Mouse (Mus musculus) left cerebral cortex, postnatal 25 days (tissue): Measurements from ENCODE around the gene Smarcd3. TPM values are rescaled to one million over a fixed set of nuclear protein-coding genes. Genes with fewer than 3 reads are reported as not detected.

Source experiments
- DNase-seq, 2 experiments: peaks; one replicate each; pipeline ENCODE4 v3.0.0; 2022; ENCODE audit warnings: low spot score in 2 of 2, mixed read lengths in 1 of 2
- intact Hi-C: fragments of 180-260 bp; cut with DNase I; formaldehyde crosslinking; loops from one replicate; pipeline ENCODE4 v1.15.1; 2025
- total RNA-seq, 2 experiments: library from RNA; stranded (reverse); gene quantifications; 2 replicates each; pipeline ENCODE4 v1.2.3; 2021

Gene Smarcd3
- 100 to 1,000 TPM in 1 of 2 experiments, 10 to 100 TPM in 1; 93.4 to 105 TPM for total RNA-seq

DNA sequence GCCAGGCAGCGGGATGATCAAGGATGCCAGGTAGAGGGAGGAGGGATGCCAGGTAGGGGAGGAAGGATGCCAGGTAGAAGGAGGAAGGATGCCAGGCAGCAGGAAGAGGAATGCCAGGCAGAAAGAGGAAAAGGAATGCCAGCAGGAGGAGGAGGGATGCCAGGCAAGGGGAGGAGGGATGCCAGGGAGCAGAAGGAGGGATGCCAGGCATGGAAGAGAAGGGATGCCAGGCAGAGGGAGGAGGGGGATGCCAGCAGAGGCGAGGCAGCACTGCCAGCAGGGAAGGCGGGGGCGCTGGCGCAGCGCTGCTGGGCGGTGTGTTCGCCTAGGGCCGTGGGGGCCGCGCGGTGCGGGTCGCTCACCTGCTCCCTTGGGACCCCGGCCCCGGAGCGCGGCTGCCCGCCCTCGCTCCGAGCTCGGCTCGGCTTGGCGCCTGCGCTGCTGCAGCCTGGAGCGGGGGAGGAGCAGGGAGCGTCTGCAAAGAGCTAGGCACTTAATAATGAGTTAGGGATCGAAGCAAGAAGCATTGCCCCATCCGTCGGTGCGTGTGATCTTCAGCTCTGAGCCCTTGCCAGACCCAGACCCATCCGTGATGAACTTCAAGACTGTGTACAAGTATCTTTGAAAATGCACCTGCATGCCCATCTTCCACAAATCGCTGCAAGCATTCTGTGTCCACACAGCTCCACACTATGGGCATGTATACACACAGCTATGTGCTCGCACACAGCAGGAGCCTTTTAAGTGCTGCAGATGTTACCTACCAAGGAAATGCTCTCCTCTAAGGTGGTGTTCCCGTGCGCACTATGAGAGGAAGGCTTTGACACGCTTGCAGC is at the start of gene Smarcd3:
TSS of gene Smarcd3 (minus strand) at position 426 of the 836 bp plus-strand sequence.
- peak; percentile 81 to 84 for DNase-seq
- intact Hi-C loops: no loop called here

GRCm38 (mm10) chr5:24661457-24661856 is 37.2 kb upstream of the Smarcd3 start:
- DNase-seq: no peak
- intact Hi-C loops: no loop called here

DNA sequence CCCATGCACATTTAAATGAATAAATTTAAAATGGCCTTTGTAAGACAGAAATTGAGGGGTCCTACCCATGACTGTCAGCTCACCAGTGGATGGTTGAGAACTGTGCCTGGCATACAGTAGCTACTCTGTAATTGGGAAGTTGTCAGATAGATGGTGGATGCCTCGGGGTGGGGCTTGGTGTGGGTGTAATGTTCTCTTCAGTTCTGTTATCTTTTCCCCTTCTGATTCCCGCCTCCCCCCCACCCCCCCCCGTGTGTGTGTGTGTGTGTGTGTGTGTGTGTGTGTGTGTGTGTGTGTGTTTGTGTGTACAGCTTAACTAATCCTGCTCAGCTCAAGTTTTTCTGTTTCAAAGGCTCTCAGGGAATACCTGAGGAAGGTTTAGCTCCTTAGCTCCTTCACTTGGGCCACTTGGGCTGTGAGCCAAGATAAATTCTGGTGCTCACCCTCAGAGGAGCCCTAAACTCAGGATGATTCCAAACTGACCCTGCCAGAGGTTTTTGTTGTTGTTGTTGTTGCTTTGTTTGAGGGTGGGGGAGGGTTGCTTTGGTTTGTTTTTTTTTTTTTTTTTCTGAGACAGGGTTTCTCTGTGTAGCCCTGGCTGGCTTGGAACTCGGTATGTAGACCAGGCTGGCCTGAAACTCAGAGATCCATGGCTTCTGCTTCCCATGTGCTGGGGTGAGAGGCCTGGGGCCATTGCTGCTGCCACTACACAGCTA is 35.7 kb upstream of the Smarcd3 start:
- no peak for DNase-seq
- intact Hi-C loops: no loop called here

- peak; percentile 28 to 44 for DNase-seq
- intact Hi-C loops: no loop called here
Observed at GRCm38 (mm10) chr5:24657113-24657512, 32.9 kb upstream of the Smarcd3 start.

DNA sequence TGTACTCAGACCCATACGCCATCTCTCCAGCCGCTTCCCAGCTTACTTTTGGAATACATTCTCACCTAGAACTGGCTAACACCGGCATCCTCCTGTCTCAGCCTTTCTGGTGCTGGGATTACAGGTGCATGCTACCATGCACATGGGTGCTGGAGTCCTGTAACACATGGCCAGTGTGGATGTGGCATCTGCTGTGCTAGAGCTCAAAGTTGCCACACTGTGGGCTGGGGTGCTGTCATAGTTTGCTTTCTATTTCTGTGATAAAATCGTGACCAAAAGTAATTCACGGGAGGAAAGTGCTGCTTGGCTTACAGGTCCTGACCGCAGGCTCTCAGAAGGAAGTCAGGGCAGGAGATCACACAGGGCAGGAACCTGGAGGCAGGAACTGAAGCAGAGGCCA is 30.3 kb upstream of the Smarcd3 start:
- DNase-seq: no peak
- intact Hi-C loops: loop anchor here (5.0 kb wide), 2 partner anchors 122 to 142 kb away; no protein-coding TSS in a partner anchor

DNA sequence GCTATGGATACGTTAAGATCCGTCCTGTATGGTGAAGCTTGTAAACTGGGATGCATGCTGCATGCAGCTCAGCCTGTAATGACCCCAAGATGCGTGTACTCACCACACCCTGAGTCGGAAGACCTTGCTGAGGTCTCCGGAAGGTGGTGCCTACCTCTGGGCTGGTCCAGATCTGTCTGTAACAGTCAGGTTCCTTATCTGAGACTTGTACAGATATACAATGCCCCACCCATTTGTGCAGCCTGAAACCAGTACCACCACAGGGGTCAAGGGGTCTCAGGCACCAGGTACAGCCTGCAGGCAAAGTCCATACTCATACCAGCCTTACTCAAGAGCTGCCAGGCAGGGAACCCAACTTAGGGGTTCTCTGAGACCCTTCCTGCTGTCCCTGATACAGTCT is 28.6 kb upstream of the Smarcd3 start:
- intact Hi-C loops: loop anchor here (2.0 to 5.0 kb wide), 3 partner anchors 50 to 140 kb away; no protein-coding TSS in a partner anchor
- no peak for DNase-seq

GRCm38 (mm10) chr5:24651768-24652752 is 27.8 kb upstream of the Smarcd3 start:
- peak; percentile 89 to 91 for DNase-seq
- intact Hi-C loops: loop anchor here (2.0 to 5.0 kb wide), 3 partner anchors 49 to 140 kb away; no protein-coding TSS in a partner anchor

- DNase-seq: no peak
- intact Hi-C loops: loop anchor here (5.0 kb wide), 2 partner anchors 119 to 139 kb away; no protein-coding TSS in a partner anchor
Observed at GRCm38 (mm10) chr5:24651356-24651755, 27.1 kb upstream of the Smarcd3 start.

GRCm38 (mm10) chr5:24649701-24650100 is 25.5 kb upstream of the Smarcd3 start:
- intact Hi-C loops: loop anchor here (5.0 kb wide), 2 partner anchors 117 to 137 kb away; no protein-coding TSS in a partner anchor

GRCm38 (mm10) chr5:24649231-24649630 is 25.0 kb upstream of the Smarcd3 start:
- intact Hi-C loops: no loop called here
- DNase-seq: no peak

More at GRCm38 (mm10) chr5:24649701-24650100, 25.5 kb upstream of the Smarcd3 start:
- no peak for DNase-seq

GRCm38 (mm10) chr5:24645454-24645853 is 21.2 kb upstream of the Smarcd3 start:
- intact Hi-C loops: no loop called here
- DNase-seq: peak in 1 of 2 experiments; percentile 77

DNA sequence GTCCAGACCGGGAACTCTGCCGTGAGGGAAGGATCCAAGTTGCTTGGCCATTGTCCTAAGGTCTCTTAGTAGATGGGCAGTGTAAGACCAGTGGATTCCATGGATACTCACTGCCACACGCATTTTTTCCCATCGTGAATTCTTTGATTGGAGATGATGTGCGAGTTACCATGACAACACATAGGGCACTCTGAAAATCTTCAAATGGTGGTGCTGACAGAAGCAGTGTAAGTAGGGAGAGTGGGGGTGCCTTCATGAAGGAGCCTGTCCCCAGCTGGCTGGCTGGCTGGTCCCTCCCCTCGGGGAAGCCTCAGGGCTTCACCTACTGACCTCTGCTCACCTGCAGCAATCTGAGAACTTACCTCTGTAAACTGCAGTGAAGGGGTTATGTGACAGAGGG is 14.9 kb upstream of the Smarcd3 start:
- peak in 1 of 2 experiments; percentile 35 for DNase-seq

GRCm38 (mm10) chr5:24638131-24638530 is 13.9 kb upstream of the Smarcd3 start:
- no peak for DNase-seq
- intact Hi-C loops: no loop called here

More for the DNA sequence above, 14.9 kb upstream of the Smarcd3 start:
- intact Hi-C loops: no loop called here

DNA sequence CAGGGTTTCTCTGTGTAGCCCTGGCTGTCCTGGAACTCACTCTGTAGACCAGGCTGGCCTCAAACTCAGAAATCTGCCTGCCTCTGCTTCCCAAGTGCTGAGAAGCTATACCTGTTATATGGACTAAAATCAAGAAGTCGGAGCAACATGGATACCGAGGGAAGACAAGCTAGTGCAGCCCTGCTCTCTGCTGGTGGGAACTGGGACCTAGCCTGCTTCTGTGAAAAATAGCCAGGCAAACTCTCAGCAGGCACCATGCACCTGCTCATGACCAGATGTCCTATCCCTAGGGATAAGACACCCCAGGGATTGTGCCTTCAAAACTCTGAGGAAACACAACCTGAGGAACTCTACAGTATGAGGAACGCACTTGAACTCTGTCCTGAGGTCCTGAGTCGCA is 12.8 kb upstream of the Smarcd3 start:
- DNase-seq: no peak
- intact Hi-C loops: no loop called here

GRCm38 (mm10) chr5:24635526-24636141 is 11.4 kb upstream of the Smarcd3 start:
- DNase-seq: no peak
- intact Hi-C loops: no loop called here

DNA sequence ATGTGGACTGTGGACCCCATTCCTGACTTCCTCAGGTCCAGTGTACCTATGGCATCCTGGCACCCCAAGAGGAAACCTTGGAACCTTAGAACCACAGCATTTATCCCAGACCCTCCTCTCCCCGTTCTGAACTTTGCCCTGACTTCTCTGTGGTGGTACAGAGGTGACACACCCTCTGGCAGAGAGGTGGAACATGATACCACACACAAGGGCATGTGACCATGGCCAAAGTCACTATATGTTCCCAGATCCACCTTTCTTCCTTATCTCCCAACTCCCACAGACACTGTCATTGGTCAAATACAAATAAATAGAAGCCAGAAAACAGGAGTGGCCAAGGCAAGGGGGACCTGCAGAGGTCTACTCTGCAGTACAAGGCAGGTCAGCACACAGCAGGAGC is 10.9 kb upstream of the Smarcd3 start:
- intact Hi-C loops: no loop called here

GRCm38 (mm10) chr5:24629712-24630111 is 5.5 kb upstream of the Smarcd3 start:
- no peak for DNase-seq
- intact Hi-C loops: no loop called here

More for the DNA sequence above, 10.9 kb upstream of the Smarcd3 start:
- DNase-seq: no peak

DNA sequence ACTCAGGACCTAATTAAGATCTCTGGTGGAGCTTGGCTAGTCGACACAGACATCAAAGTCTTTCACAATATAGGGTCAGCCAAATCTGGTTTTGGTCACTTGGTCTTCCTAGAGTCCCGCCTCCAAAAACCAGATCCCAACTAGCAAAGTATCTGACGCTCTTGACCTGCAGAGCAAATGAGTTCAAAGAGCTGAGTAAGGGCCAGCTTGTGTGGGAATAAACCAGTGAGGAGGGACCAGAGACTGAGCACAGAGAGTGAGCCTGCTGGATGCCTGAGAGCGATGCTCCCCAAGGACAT is 560 bp upstream of the Smarcd3 start:
- intact Hi-C loops: no loop called here
- DNase-seq: no peak
